Mouse (Mus musculus) hindbrain, embryonic 10.5 days (tissue): ENCODE results near the gene Pdss2. TPM values are rescaled to one million over a fixed set of nuclear protein-coding genes. Genes with fewer than 3 reads are reported as not detected.

ENCODE experiments used
- DNase-seq: peaks from one replicate; pipeline ENCODE4 v3.0.0-alpha.2; 2017; ENCODE audit warnings: low spot score
- H3K27ac ChIP-seq: fragments of 300-500 bp; sonication (generic); 2 replicates; pipeline ENCODE4 v1.5.1; 2016; ENCODE audit warnings: mild to moderate bottlenecking, moderate library complexity
- H3K27me3 ChIP-seq: fragments of 300-500 bp; sonication (generic); 2 replicates; pipeline ENCODE4 v1.6.1; 2016; ENCODE audit warnings: mild to moderate bottlenecking; ENCODE audit not compliant: poor library complexity, insufficient read depth, severe bottlenecking
- H3K36me3 ChIP-seq: fragments of 300-500 bp; sonication (generic); 2 replicates; pipeline ENCODE4 v1.6.1; 2016; ENCODE audit warnings: mild to moderate bottlenecking, moderate library complexity
- H3K4me1 ChIP-seq: fragments of 300-500 bp; sonication (generic); replicated peaks from 2 replicates; pipeline ENCODE4 v1.6.1; 2016; ENCODE audit warnings: mild to moderate bottlenecking
- H3K4me3 ChIP-seq: fragments of 300-500 bp; sonication (generic); 2 replicates; pipeline ENCODE4 v1.5.1; 2016; ENCODE audit warnings: mild to moderate bottlenecking, moderate library complexity
- H3K9me3 ChIP-seq: fragments of 300-500 bp; sonication (generic); 2 replicates; pipeline ENCODE4 v1.6.1; 2016; ENCODE audit warnings: mild to moderate bottlenecking, moderate library complexity
- WGBS: fragments of 180-500 bp; shearing (Covaris S2); methylation state at CpG from one replicate; pipeline ENCODE4 v1.1.7; 2016; 5-methylcytosine and 5-hydroxymethylcytosine counted together
- polyA plus RNA-seq: library from polyadenylated mRNA; unstranded; fragments of >200 nt; fragmentation: Nextera tagmentation; extraction: Ambion mirVana; gene quantifications from 2 replicates; pipeline ENCODE4 v1.2.1, GENCODE M21; 2016

Gene Pdss2
- polyA plus RNA-seq, 1 experiment from 2014 or later = 13.4 TPM

- Histone ChIP-seq H3K4me1 (no peaks in the 10 kb centered on the region; the same call in 1 of the 2 replicates), H3K27me3 (no peaks in the 10 kb centered on the region), H3K4me3 (no peak overlapping the region), H3K36me3 (no peaks in the 10 kb centered on the region), H3K27ac (no peak overlapping the region), H3K9me3 (no peaks in the 10 kb centered on the region)
- DNase-seq = no peak
- WGBS = 87% methylated on average over 2 of the region's 2 CpGs
Measured at GRCm38 (mm10) chr10:43291333-43291736, 70.0 kb downstream of the Pdss2 start.

- DNase-seq = no peak
- H3K4me3 ChIP-seq = no peak overlapping the region
- WGBS = 87% methylated on average over 4 of the region's 4 CpGs
- H3K9me3 ChIP-seq = no peaks in the 10 kb centered on the region
- H3K27ac ChIP-seq = no peak overlapping the region
- H3K36me3 ChIP-seq = no peaks in the 10 kb centered on the region
- H3K27me3 ChIP-seq = no peaks in the 10 kb centered on the region
- no peaks in the 10 kb centered on the region; the same call in 1 of the 2 replicates for H3K4me1 ChIP-seq
Measured at GRCm38 (mm10) chr10:43292454-43292853, 71.2 kb downstream of the Pdss2 start.

- 87% methylated on average over 4 of the region's 4 CpGs for WGBS
- Histone ChIP-seq H3K9me3 (no peaks in the 10 kb centered on the region), H3K27ac (no peak overlapping the region), H3K27me3 (no peaks in the 10 kb centered on the region), H3K36me3 (no peaks in the 10 kb centered on the region), H3K4me1 (no peaks in the 10 kb centered on the region), H3K4me3 (no peak overlapping the region)
- DNase-seq = no peak
Measured at GRCm38 (mm10) chr10:43294331-43294730, 73.0 kb downstream of the Pdss2 start.

- 81% methylated on average over 5 of the region's 5 CpGs for WGBS
- H3K4me3 ChIP-seq = no peak overlapping the region
- H3K4me1 ChIP-seq = peaks cover 9% of the 10 kb centered on the region; the same call in 1 of the 2 replicates
- no peak overlapping the region for H3K27ac ChIP-seq
- H3K27me3 ChIP-seq = no peaks in the 10 kb centered on the region
- H3K36me3 ChIP-seq = no peaks in the 10 kb centered on the region
- H3K9me3 ChIP-seq = no peaks in the 10 kb centered on the region
- no peak for DNase-seq
Measured at GRCm38 (mm10) chr10:43308105-43308810, 87.0 kb downstream of the Pdss2 start.

GRCm38 (mm10) chr10:43310781-43311392 is 89.6 kb downstream of the Pdss2 start:
- no peak overlapping the region for H3K4me3 ChIP-seq
- 67% methylated on average over 10 of the region's 10 CpGs for WGBS
- no peak for DNase-seq
- no peaks in the 10 kb centered on the region for H3K27me3 ChIP-seq
- H3K27ac ChIP-seq = 0 out of 2 replicates have a peak overlapping the region, but pooled peaks have one; percentile 45
- H3K36me3 ChIP-seq = no peaks in the 10 kb centered on the region
- H3K9me3 ChIP-seq = no peaks in the 10 kb centered on the region
- H3K4me1 ChIP-seq = peaks cover 9% of the 10 kb centered on the region; the same call in 1 of the 2 replicates

GRCm38 (mm10) chr10:43312211-43312610 is 90.9 kb downstream of the Pdss2 start:
- Histone ChIP-seq H3K4me1 (peaks cover 9% of the 10 kb centered on the region; the same call in 1 of the 2 replicates), H3K4me3 (no peak overlapping the region), H3K9me3 (no peaks in the 10 kb centered on the region), H3K27ac (no peak overlapping the region), H3K27me3 (no peaks in the 10 kb centered on the region), H3K36me3 (no peaks in the 10 kb centered on the region)
- 83% methylated on average over 2 of the region's 2 CpGs for WGBS
- DNase-seq = no peak

GRCm38 (mm10) chr10:43312658-43313417 is 91.6 kb downstream of the Pdss2 start:
- Histone ChIP-seq H3K27me3 (no peaks in the 10 kb centered on the region), H3K36me3 (no peaks in the 10 kb centered on the region), H3K27ac (no peak overlapping the region), H3K9me3 (no peaks in the 10 kb centered on the region), H3K4me1 (peaks cover 9% of the 10 kb centered on the region; the same call in 1 of the 2 replicates), H3K4me3 (no peak overlapping the region)
- DNase-seq = no peak
- 71% methylated on average over 7 of the region's 7 CpGs for WGBS

- H3K36me3 ChIP-seq = no peaks in the 10 kb centered on the region
- H3K27me3 ChIP-seq = no peaks in the 10 kb centered on the region
- H3K4me1 ChIP-seq = peaks cover 9% of the 10 kb centered on the region; the same call in 1 of the 2 replicates
- DNase-seq = no peak
- no peak overlapping the region for H3K27ac ChIP-seq
- H3K4me3 ChIP-seq = no peak overlapping the region
- no peaks in the 10 kb centered on the region for H3K9me3 ChIP-seq
Measured at GRCm38 (mm10) chr10:43315228-43315627, 93.9 kb downstream of the Pdss2 start.

GRCm38 (mm10) chr10:43317327-43317951 is 96.2 kb downstream of the Pdss2 start:
- Histone ChIP-seq H3K4me3 (no peak overlapping the region), H3K4me1 (peaks cover 11% of the 10 kb centered on the region), H3K9me3 (no peaks in the 10 kb centered on the region), H3K27me3 (no peaks in the 10 kb centered on the region), H3K36me3 (no peaks in the 10 kb centered on the region), H3K27ac (no peak overlapping the region)
- 85% methylated on average over 9 of the region's 9 CpGs for WGBS
- no peak for DNase-seq

GRCm38 (mm10) chr10:43321019-43321418 is 99.7 kb downstream of the Pdss2 start:
- H3K36me3 ChIP-seq = no peaks in the 10 kb centered on the region
- H3K27me3 ChIP-seq = no peaks in the 10 kb centered on the region
- no peak for DNase-seq
- H3K9me3 ChIP-seq = no peaks in the 10 kb centered on the region
- no peak overlapping the region for H3K4me3 ChIP-seq
- WGBS = 87% methylated on average over 5 of the region's 5 CpGs
- H3K4me1 ChIP-seq = peaks cover 14% of the 10 kb centered on the region
- H3K27ac ChIP-seq = no peak overlapping the region

GRCm38 (mm10) chr10:43322446-43323178 is 101.3 kb downstream of the Pdss2 start:
- peaks cover 14% of the 10 kb centered on the region for H3K4me1 ChIP-seq
- no peak overlapping the region for H3K4me3 ChIP-seq
- H3K36me3 ChIP-seq = no peaks in the 10 kb centered on the region
- no peak for DNase-seq
- no peaks in the 10 kb centered on the region for H3K27me3 ChIP-seq
- H3K27ac ChIP-seq = peak overlapping the region; percentile 35; the same call in 1 of the 2 replicates
- H3K9me3 ChIP-seq = no peaks in the 10 kb centered on the region
- 73% methylated on average over 9 of the region's 9 CpGs for WGBS

- H3K4me1 ChIP-seq = peaks cover 14% of the 10 kb centered on the region
- WGBS = 49% methylated on average over 8 of the region's 8 CpGs
- no peaks in the 10 kb centered on the region for H3K36me3 ChIP-seq
- DNase-seq = no peak
- H3K9me3 ChIP-seq = no peaks in the 10 kb centered on the region
- no peak overlapping the region for H3K4me3 ChIP-seq
- no peaks in the 10 kb centered on the region for H3K27me3 ChIP-seq
- H3K27ac ChIP-seq = peak overlapping the region; percentile 40; the same call in 1 of the 2 replicates
Measured at GRCm38 (mm10) chr10:43323386-43323785, 102.1 kb downstream of the Pdss2 start.
